Mouse (Mus musculus): Measurements from ENCODE around the gene Lama5. TPM values are rescaled to one million over a fixed set of nuclear protein-coding genes. Genes with fewer than 3 reads are reported as not detected.

Lama5 gene
- total RNA-seq, 2 experiments from 2014 or later: 47.5 to 66.5 TPM

- DNase-seq (ENCODE audit: low spot score in 2 of 2): no peak
Observed at GRCm38 (mm10) chr2:180225044-180225761, 456 bp downstream of the Lama5 start.

GRCm38 (mm10) chr2:180224647-180225043 lies 1.0 kb downstream of the Lama5 start:
- DNase-seq (ENCODE audit: low spot score in 2 of 2): no peak

DNA sequence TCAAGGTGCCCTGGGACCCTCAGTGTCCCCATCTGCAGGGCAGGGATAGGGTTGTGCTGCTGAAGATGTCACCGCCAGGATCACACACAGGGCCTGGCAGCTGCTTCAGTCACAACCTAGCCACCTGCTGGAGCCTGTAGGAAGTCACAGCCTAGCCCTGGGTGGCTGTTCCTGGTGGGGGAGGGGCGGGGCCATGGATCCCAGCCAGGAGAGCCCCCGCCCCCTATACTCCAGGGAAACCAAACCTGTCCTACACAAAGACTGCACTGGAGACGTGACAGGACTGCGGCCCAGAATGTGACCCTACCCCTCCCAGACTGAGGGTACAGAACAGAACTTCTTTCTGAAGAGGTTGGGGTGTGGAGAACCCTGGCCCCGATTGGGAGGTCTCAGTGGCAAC lies 3.4 kb downstream of the Lama5 start:
- no peak for DNase-seq (ENCODE audit: low spot score in 2 of 2)

DNA sequence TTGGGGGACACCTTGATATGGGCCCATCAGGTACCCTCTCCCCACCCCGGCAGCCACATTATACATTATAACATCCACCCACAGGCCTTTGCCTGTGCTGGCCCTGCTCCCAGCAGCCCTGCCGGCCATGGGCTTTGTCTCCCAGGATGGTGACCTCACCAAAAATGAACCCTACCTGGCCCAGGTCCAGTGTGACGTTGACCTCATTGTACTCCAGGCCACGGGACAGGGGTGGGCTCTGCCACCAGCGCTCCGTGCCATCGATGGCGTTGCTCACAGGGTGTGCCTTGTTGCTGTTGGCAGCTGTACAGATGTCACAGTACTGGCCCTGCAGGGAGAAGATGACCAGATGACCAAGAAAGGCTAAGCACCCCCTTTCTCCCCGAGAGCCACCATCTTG lies 4.6 kb downstream of the Lama5 start:
- DNase-seq (ENCODE audit: low spot score in 2 of 2): no peak

GRCm38 (mm10) chr2:180220165-180220564 lies 5.5 kb downstream of the Lama5 start:
- DNase-seq (ENCODE audit: low spot score in 2 of 2): no peak

DNA sequence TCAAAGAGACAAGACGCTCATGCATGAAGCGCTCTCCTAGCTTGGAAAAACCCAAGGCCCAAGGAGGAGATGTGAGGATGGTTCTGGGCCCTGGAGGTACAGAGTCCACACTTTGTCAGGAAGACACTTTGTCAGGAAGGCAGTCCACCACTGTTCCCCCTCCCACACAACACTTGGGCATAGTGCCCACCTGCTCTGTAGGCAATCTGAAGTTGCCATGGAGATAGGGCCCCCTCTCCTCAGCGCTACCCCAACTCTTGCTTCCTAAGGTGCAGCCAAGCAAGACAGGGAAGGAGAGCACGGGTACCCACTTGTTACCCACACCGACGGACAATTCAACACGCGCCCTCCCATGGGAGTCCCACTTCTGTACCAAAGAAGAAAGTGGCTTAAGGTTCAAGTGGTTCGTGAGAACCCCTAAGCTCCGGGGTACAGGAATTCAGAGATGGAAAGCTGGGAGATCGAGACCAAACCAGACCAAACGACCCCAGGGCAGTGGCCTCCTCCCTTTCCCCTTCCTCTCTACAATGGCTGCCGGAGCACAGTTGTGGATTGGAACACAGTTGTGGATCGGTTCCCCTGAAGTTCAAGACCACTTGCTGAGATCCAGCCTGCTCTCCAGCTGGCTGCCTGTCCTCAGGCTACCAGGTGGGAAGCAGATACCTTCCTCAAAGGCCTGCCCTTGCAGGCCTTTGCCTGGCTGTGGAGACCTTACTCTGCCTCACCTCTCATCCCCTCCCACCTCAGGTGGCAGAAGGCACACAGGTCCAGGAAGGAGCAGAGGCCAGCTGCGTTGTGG lies 6.3 kb downstream of the Lama5 start:
- DNase-seq (ENCODE audit: low spot score in 2 of 2): no peak

- no peak for DNase-seq (ENCODE audit: low spot score in 2 of 2)
Observed at GRCm38 (mm10) chr2:180218677-180219076, 7.0 kb downstream of the Lama5 start.

GRCm38 (mm10) chr2:180218241-180218640 lies 7.4 kb downstream of the Lama5 start:
- DNase-seq (ENCODE audit: low spot score in 2 of 2): no peak

- DNase-seq (ENCODE audit: low spot score in 2 of 2): no peak
Observed at GRCm38 (mm10) chr2:180217587-180217986, 8.1 kb downstream of the Lama5 start.

DNA sequence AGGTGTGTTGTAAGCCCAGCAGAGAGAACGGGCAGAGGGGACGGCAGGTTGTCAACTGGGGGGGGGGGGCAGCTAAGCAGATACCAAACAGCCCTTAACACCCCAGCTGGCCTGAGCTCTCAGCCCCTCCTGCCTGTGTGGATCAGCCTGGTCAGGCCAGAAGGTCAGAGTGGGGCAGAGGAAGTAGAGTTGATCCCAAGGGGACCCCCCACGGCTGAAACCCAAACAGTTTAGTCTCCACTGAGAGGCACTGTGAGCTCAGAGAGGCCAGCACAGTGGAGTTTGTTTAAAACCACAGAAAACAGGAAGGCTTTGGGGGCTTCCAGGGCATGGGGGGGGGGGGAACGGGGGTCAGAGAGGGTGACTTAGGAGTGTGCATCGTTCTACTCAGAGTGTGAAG lies 8.7 kb downstream of the Lama5 start:
- no peak for DNase-seq (ENCODE audit: low spot score in 2 of 2)

- no peak for DNase-seq (ENCODE audit: low spot score in 2 of 2)
Observed at GRCm38 (mm10) chr2:180215951-180216350, 9.7 kb downstream of the Lama5 start.

DNA sequence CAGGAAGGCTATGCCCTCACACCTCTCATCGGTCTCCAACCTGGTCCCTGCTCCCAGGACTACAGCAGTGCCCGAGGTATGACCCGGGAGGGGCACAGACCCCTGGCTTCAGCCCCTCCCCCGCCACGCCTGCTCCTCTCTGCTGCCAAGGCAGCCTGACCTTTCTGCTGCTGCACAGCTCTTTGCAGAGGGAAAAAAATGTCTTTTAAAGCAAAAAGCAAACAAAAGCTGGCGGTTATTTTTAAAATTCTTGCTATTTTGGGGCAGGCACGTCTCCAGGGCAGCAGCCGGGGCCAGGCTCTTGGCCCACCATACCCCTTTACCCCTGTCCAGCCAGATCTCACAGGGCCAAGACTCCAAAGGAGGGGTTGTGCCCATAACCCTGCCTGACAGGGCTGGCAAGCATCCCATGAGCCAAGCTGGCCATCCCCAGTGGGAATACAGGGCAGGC lies 10.6 kb downstream of the Lama5 start:
- no peak for DNase-seq (ENCODE audit: low spot score in 2 of 2)

DNA sequence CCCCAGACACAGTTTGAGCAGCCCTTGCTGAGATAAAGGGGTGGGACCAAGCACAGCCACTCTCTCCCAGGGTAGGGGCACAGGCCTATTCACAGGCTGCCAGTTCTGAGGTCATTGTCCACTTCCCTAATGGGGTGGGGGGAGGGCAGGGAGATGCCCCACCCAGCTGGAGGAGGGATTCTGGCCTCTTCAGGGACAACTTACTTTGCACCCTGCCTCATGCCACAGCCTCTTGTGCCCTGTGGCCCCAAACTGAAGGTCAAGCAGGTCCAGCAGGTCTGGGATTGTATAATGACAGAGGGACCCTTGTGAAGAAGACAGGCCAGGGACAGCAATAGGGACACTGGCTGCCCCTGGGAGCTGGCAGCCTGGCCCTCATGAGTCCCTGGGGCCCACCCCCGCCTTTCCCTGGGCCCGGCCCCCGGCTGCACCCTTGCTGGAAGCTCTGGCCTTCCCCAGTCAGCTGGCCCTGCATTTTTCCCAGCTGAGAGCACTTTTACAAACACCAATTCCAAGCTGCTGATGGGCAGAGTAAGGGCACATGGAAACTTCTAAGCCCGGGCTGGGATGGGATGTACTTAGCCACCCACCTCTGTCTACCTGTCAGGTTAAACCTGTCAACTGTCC lies 11.2 kb downstream of the Lama5 start:
- no peak for DNase-seq (ENCODE audit: low spot score in 2 of 2)

- no peak for DNase-seq (ENCODE audit: low spot score in 2 of 2)
Observed at GRCm38 (mm10) chr2:180212255-180212654, 13.4 kb downstream of the Lama5 start.

DNA sequence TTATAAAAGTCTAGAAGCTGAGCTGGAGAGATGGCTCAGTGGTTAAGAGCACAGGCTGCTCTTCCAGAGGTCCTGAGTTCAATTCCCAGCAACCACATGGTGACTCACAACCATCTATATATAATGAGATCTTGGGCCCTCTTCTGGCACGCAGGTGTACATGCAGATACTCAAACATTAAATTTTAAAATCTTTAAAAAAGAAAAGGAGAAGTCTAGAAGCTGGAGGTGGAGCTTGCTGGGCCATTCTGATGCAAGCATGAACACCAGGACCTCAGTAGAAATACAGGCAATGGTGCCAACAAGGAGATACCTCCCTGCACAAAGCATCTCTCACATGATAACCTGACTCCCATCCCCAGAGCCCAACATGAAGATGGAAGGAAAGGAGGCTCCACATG lies 16.7 kb downstream of the Lama5 start:
- DNase-seq (ENCODE audit: low spot score in 2 of 2): no peak

- no peak for DNase-seq (ENCODE audit: low spot score in 2 of 2)
Observed at GRCm38 (mm10) chr2:180207840-180208239, 17.8 kb downstream of the Lama5 start.

DNA sequence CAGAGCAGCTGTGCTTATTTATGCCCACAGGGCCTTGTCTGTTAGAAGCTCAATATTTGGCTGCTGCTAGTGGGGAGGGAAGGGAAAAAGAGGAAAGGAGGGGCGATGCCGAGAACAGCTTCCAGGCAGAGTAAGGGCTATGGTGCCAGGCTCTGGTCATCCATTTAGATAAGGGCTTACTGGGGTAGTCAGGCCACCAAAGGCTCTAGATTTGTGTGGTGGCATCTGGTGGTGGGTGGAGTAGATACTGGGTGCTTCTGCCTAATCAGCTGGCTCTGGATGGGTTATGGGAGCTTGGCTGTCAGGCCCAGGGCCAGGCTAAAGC lies 19.7 kb downstream of the Lama5 start:
- DNase-seq (ENCODE audit: low spot score in 2 of 2): no peak

DNA sequence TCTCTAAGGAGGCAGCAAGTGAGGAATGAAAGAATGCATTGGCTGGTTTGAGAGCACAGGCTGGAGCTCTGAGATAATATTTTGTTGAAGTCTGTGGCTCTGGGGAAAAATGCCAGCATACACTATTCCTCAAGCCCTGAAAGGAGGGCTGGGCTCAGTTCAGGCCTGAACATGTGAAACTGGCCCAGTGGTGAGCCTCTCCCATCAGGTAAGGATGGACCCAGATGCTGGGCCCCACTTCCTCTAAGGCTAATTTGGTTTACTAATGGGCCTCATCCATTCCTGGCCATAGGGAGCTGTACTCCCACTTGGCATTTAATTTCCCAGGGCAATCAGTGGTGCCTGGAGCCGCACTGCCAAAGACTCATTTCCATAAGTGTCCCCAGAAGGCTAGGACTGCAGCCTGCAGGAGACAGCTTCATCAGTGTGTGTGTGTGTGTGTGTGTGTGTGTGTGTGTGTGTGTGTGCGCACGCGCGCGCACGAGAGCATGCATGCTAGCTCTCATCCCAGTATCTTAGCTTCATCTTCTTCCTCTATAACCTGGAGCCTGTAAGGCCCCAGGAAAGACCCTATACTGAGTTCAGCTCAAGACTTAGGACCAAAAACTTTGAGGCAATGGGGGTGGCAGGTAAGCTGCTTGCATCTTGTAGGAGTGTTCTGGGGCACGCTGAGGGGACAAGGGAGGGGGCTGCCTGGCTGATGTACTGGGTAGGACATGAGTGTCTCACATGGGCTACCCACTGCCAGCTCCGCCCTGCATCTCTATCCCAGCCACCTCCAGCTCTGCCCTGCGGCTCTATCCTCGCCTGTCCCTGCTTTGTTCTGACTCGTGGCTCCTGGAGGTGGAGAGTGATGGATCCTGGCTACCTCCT lies 20.3 kb downstream of the Lama5 start:
- no peak for DNase-seq (ENCODE audit: low spot score in 2 of 2)

DNA sequence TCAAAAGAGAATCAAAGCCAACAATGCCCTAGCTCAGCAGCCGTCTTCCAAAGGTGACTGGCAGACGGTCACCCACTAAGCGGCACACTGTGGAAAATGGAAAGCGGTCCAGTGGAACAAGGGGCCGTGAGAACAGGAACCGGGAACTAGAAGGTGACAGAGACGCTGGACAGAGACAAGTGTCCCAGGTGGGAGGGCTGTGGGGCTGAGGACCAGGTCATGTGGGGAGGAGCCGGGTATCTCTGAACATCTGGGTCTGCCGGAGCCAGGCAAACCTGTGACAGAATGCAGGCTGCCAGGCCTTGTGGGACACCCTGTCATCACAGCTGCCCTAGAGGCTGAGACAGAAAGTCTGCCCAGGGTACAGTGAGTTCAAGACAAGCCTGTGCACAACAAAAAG lies 21.2 kb downstream of the Lama5 start:
- DNase-seq (ENCODE audit: low spot score in 2 of 2): no peak

- no peak for DNase-seq (ENCODE audit: low spot score in 2 of 2)
Observed at GRCm38 (mm10) chr2:180202805-180203204, 22.9 kb downstream of the Lama5 start.

DNA sequence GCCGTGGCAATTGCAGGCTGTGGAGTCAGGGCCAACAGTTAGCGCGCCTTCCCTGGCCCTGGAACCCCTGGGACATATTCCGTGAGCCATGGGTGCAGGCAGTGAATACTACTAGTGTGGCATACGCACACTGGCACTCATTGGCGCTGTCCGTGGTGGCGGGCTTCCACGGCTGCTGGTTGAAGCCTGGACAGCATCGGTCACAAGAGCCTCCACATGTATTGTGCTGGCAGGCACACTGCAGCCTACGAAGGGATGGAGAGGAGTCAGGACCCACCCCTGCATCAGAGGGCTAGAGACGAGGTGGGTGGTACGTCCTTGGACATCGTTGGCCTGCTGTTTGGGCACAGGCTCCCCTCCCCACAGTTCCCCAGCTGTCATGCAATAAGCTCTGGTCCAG lies 23.4 kb downstream of the Lama5 start:
- no peak for DNase-seq (ENCODE audit: low spot score in 2 of 2)
